Mouse (Mus musculus) myocyte (in vitro differentiated cells): ENCODE results near the gene Scn3b. TPM values are rescaled to one million over a fixed set of nuclear protein-coding genes. Genes with fewer than 3 reads are reported as not detected.
A peak's percentile ranks its signal among the peaks of the same experiment; 100 is the strongest.

Source experiments
- H3K27me3 ChIP-seq: one replicate; pipeline ENCODE4 v1.6.1; 2011; ENCODE audit not compliant: control insufficient read depth, insufficient read depth, insufficient read length
- H3K36me3 ChIP-seq: one replicate; pipeline ENCODE4 v1.6.1; 2011; ENCODE audit not compliant: control insufficient read depth, insufficient read depth
- H3K4me2 ChIP-seq: one replicate; pipeline ENCODE4 v1.6.1; 2011; ENCODE audit warnings: low read depth, control low read depth
- H3K4me3 ChIP-seq: one replicate; pipeline ENCODE4 v1.5.1; 2011; ENCODE audit warnings: mild to moderate bottlenecking, control low read depth, moderate library complexity
- H3K79me2 ChIP-seq: one replicate; pipeline ENCODE4 v1.6.1; 2011; ENCODE audit not compliant: control insufficient read depth, insufficient read depth
- H3ac ChIP-seq: one replicate; pipeline ENCODE4 v1.6.1; 2011; ENCODE audit not compliant: control insufficient read depth, insufficient read length
- CEBPB ChIP-seq: IDR thresholded peaks from 2 replicates; pipeline ENCODE4 v1.6.1; 2011; ENCODE audit warnings: mild to moderate bottlenecking, moderate library complexity; ENCODE audit not compliant: poor library complexity, insufficient read depth, severe bottlenecking
- E2F4 ChIP-seq: IDR thresholded peaks from one replicate; pipeline ENCODE4 v1.6.1; 2011; ENCODE audit warnings: mild to moderate bottlenecking, control low read depth, moderate library complexity; ENCODE audit not compliant: insufficient read depth
- MAX ChIP-seq: IDR thresholded peaks from one replicate; pipeline ENCODE4 v1.6.1; 2011; ENCODE audit warnings: low read depth, mild to moderate bottlenecking, control low read depth
- MYOD1 ChIP-seq, 3 experiments: IDR thresholded peaks; one replicate each; pipeline ENCODE4 v1.6.1; 2011; ENCODE audit warnings: control low read depth in 2 of 3, low read depth in 2 of 3, mild to moderate bottlenecking in 2 of 3, moderate library complexity in 1 of 3; ENCODE audit not compliant: insufficient read length in 2 of 3, control insufficient read depth in 1 of 3
- MYOG ChIP-seq, 3 experiments: IDR thresholded peaks; one replicate each; pipeline ENCODE4 v1.6.1; 2011; ENCODE audit warnings: control low read depth in 2 of 3, low read depth in 2 of 3, mild to moderate bottlenecking in 2 of 3; ENCODE audit not compliant: insufficient read length in 2 of 3, control insufficient read depth in 1 of 3, insufficient read depth in 1 of 3
- POLR2A ChIP-seq: IDR thresholded peaks from one replicate; pipeline ENCODE4 v1.6.1; 2011; ENCODE audit warnings: low read depth, mild to moderate bottlenecking, control low read depth, moderate library complexity; ENCODE audit not compliant: insufficient read length
- POLR2AphosphoS2 ChIP-seq: IDR thresholded peaks from one replicate; pipeline ENCODE4 v1.6.1; 2011; ENCODE audit warnings: low read depth, control low read depth; ENCODE audit not compliant: insufficient read length
- REST ChIP-seq: IDR thresholded peaks from one replicate; pipeline ENCODE4 v1.6.1; 2011; ENCODE audit warnings: mild to moderate bottlenecking, control low read depth, moderate library complexity; ENCODE audit not compliant: insufficient read depth, insufficient read length
- SRF ChIP-seq: IDR thresholded peaks from one replicate; pipeline ENCODE4 v1.6.1; 2011; ENCODE audit warnings: low read depth; ENCODE audit not compliant: control insufficient read depth, insufficient read length
- TCF12 ChIP-seq: IDR thresholded peaks from one replicate; pipeline ENCODE4 v1.6.1; 2011; ENCODE audit warnings: mild to moderate bottlenecking, control low read depth; ENCODE audit not compliant: poor library complexity, insufficient read depth, severe bottlenecking
- TCF3 ChIP-seq: IDR thresholded peaks from one replicate; pipeline ENCODE4 v1.6.1; 2011; ENCODE audit warnings: low read depth, control low read depth; ENCODE audit not compliant: insufficient read length
- USF1 ChIP-seq: IDR thresholded peaks from one replicate; pipeline ENCODE4 v1.6.1; 2011; ENCODE audit warnings: low read depth, mild to moderate bottlenecking, control low read depth, moderate library complexity
- polyA plus RNA-seq: library from polyadenylated mRNA; unstranded; fragments of >200 nt; fragmentation: generic; extraction: Trizol; gene quantifications from one replicate; pipeline ENCODE4 v1.2.1, GENCODE M21; 2012; ENCODE audit warnings: missing spikeins

Scn3b gene
- polyA plus RNA-seq, 1 experiment = 0.38 TPM

DNA sequence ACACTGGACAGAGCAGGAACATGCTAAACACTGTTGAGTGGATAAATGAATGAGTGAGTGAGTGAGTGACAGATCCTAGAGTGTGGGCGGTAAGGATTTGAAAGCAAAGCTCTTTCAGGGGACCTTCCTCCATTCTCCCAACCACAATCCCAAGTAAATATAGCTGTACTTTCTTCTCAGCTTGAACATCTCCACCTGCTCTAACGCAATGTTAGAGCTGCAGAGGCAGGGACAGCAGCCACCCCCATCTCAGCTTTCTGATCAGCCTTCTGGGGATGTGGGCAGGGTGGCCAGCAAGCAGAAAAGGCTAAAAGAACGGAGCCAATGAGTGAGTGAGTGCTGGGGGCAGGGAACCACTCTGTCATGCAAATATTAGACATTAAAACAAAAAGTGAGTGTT is 38.0 kb upstream of the Scn3b start:
- Histone ChIP-seq H3K36me3 (no peaks in the 10 kb centered on the region), H3K4me3 (no peak overlapping the region), H3ac (no peak overlapping the region), H3K27me3 (peaks cover 6% of the 10 kb centered on the region), H3K79me2 (no peaks in the 10 kb centered on the region), H3K4me2 (no peak overlapping the region)
- TF ChIP-seq SRF = no peak
- TF ChIP-seq MAX = no peak
- no peak for TF ChIP-seq USF1
- TF ChIP-seq E2F4 = no peak
- TF ChIP-seq MYOD1 (IDR thresholded peaks at IDR 0.05; ENCODE audit: control insufficient read depth in 1 of 3, insufficient read length in 2 of 3, low read depth in 2 of 3) = peak in 1 of 3 experiments; percentile 11
- no peak for TF ChIP-seq POLR2AphosphoS2

DNA sequence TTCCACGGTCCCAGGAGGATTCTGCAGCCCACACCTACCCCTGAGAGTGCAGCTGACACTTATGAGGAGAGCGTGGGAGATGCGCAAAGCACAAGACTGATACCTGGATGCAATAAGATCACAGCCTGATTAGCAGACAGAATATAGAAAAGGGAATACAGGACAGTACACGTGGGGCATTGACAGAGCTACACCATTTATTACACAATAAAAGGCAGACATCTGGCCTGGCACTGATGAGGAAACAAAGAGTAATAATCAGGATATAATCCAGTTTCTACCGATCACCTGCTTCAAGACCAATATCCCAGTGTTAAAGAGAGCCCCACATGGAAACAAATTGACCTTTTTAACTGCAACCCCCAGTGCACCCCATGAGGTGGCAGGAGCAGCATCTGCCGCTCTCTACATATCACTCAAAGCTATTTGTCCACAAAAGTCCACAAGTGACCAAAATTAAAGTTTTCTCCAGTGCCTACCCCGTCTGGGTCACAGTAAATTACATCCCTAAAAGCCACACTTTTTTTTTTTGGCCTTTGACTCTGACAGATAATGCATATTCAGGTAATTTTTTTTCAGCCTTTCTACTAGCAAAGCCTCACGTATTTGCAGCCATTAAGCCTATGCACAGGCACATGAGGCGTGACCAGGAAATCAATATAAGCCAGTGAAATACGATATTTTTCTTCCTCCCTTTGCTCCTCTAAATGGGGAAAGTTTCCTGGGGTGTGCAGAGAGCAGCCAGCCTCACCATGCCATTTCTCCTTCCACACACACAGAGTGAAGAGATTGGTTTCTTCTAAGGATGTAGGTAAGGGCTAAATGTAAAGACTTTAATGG is 34.6 kb upstream of the Scn3b start:
- H3ac ChIP-seq = no peak overlapping the region
- TF ChIP-seq TCF12 = no peak
- TF ChIP-seq MAX = no peak
- TF ChIP-seq POLR2A = no peak
- TF ChIP-seq USF1 = no peak
- TF ChIP-seq CEBPB = no peak
- TF ChIP-seq E2F4 = no peak
- TF ChIP-seq SRF = no peak
- TF ChIP-seq POLR2AphosphoS2 = no peak
- no peak for TF ChIP-seq MYOD1 (IDR thresholded peaks at IDR 0.05; ENCODE audit: control insufficient read depth in 1 of 3, insufficient read length in 2 of 3, low read depth in 2 of 3)
- no peak for TF ChIP-seq TCF3
- no peak for TF ChIP-seq MYOG (IDR thresholded peaks at IDR 0.05; ENCODE audit: control insufficient read depth in 1 of 3, insufficient read depth in 1 of 3, insufficient read length in 2 of 3, low read depth in 2 of 3)
- TF ChIP-seq REST = no peak
- no peaks in the 10 kb centered on the region for H3K27me3 ChIP-seq
- H3K36me3 ChIP-seq = no peaks in the 10 kb centered on the region
- H3K4me3 ChIP-seq = no peak overlapping the region
- no peaks in the 10 kb centered on the region for H3K79me2 ChIP-seq
- no peak overlapping the region for H3K4me2 ChIP-seq

DNA sequence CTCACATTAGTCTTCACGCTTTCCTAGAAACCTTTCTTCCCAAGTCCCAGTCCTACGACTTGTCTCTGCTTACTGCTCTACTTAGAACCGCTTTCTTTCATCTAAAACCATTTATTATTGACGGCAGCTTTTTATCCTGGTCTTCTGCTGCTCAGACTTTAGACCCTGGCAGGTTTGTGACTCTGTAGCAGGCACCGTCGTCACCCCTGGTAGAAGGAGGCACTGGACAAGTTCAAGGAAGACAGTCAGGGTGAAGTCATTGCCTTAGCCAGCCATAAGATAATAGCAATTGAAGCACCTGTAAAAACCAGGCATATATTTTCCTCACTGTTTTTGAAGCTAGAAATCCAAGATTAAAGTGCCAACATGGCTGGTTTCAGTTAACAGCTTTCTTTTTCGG is 33.8 kb upstream of the Scn3b start:
- TF ChIP-seq MYOG (IDR thresholded peaks at IDR 0.05; ENCODE audit: control insufficient read depth in 1 of 3, insufficient read depth in 1 of 3, insufficient read length in 2 of 3, low read depth in 2 of 3) = no peak
- no peak for TF ChIP-seq MAX
- TF ChIP-seq TCF12 = no peak
- TF ChIP-seq TCF3 = no peak
- TF ChIP-seq POLR2AphosphoS2 = no peak
- TF ChIP-seq REST = no peak
- no peak for TF ChIP-seq POLR2A
- TF ChIP-seq SRF = no peak
- TF ChIP-seq E2F4 = no peak
- no peak for TF ChIP-seq CEBPB
- no peak for TF ChIP-seq MYOD1 (IDR thresholded peaks at IDR 0.05; ENCODE audit: control insufficient read depth in 1 of 3, insufficient read length in 2 of 3, low read depth in 2 of 3)
- no peak for TF ChIP-seq USF1
- no peak overlapping the region for H3ac ChIP-seq
- H3K27me3 ChIP-seq = no peaks in the 10 kb centered on the region
- no peaks in the 10 kb centered on the region for H3K79me2 ChIP-seq
- H3K4me2 ChIP-seq = no peak overlapping the region
- no peaks in the 10 kb centered on the region for H3K36me3 ChIP-seq
- no peak overlapping the region for H3K4me3 ChIP-seq

DNA sequence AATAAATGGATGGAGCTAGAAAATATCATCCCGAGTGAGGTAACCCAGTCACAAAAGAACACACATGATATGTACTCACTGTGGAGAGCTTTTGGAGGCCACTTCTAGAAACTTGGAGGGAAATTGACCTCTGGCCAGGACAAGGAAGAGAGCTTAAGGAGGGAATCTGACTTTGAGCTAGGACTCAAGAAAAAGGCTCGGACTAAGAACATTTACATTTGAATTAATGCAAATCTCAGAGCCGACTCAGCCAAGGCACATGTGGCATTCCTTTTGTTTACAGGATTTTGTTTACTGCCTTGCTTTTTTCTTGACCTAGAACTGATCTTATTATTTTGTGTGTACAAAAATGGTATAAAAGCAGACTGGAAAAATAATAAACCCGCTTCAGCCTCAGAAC is 29.3 kb upstream of the Scn3b start:
- no peaks in the 10 kb centered on the region for H3K27me3 ChIP-seq
- H3ac ChIP-seq = no peak overlapping the region
- no peaks in the 10 kb centered on the region for H3K79me2 ChIP-seq
- TF ChIP-seq REST = no peak
- TF ChIP-seq TCF12 = no peak
- H3K36me3 ChIP-seq = no peaks in the 10 kb centered on the region
- no peak overlapping the region for H3K4me2 ChIP-seq
- no peak overlapping the region for H3K4me3 ChIP-seq

DNA sequence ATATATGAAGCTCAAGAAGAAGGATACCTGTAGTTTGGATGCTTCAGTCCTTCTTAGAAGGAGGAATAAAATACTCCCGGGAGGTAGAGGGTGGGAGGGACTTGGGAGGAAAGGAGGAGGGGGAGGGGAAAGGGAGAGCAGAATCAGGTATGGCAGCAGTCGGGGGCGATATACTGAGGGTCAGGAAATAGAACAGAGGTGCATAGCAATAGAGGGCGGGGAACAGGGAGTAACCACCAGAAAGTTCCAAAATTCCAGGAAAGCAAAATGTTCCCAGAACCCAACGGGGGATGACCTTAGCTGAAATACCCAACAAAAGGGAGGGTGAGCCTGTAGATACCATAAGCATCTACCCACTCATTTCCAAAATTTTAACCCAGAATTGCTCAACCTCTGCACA is 28.7 kb upstream of the Scn3b start:
- Histone ChIP-seq H3K27me3 (peaks cover 2% of the 10 kb centered on the region), H3K79me2 (no peaks in the 10 kb centered on the region), H3K4me3 (no peak overlapping the region), H3K4me2 (no peak overlapping the region), H3ac (no peak overlapping the region), H3K36me3 (no peaks in the 10 kb centered on the region)
- TF ChIP-seq POLR2A (no peak), REST (no peak)
